8 mouse cellular contexts compared by ENCODE assay signal in the genomic region with DNA sequence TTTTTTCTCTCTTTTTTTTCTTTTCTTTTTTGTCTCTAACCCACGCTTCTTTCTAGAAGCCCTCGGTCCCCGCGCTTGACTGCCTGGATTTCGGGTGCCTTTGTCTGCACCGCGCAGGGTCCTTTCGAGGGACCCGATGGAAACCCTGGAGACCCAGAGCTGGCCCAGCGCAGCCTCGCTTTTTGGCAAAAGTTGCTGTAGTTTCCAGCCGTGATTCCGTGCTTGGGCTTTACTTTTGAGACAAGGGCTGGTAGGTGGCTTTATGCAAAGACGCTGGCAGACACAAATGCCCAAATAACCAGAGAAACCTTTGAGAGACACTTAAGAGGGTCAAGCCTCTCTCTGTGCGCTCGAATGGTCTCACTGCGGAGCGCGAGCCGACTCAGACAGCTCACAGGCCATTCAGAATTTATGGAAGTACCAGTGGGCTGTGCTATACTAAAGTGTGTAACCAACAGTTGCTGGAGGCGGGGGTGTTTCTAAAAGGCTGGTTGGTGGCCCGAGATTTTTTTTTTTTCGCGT. TPM values are rescaled to one million over a fixed set of nuclear protein-coding genes. Genes with fewer than 3 reads are reported as not detected.
DNase-seq lines count a peak whose midpoint lies in the region; ATAC-seq and TF ChIP-seq lines count a peak whose summit lies in the region.

No protein-coding gene starts in this region.

- no peak for ATAC-seq in embryonic facial prominence, embryonic 14.5 days (ENCODE audit: low read depth)
- no peak for ATAC-seq in neural tube, embryonic 15.5 days (ENCODE audit: low FRiP score)

- H3K36me3 ChIP-seq in embryonic facial prominence, embryonic 14.5 days (ENCODE audit: control insufficient read depth, insufficient read depth, low read length): no peaks in the 10 kb centered on the region
- H3K36me3 ChIP-seq in limb, embryonic 10.5 days: no peaks in the 10 kb centered on the region
- H3K36me3 ChIP-seq in neural tube, embryonic 15.5 days: no peaks in the 10 kb centered on the region

- H3K27ac ChIP-seq in embryonic facial prominence, embryonic 14.5 days (replicated peaks; ENCODE audit: low read depth, low read length): no peak overlapping the region
- no peak overlapping the region for H3K27ac ChIP-seq in limb, embryonic 10.5 days
- no peak overlapping the region for H3K27ac ChIP-seq in neural tube, embryonic 15.5 days (replicated peaks)

- DNase-seq in lung, adult 2 months: peak; percentile 11
- no peak for DNase-seq in lung, postnatal 25 days (ENCODE audit: low spot score)
- no peak for DNase-seq in embryonic facial prominence, embryonic 14.5 days (ENCODE audit: low spot score)
- peak; percentile 62 for DNase-seq in limb, embryonic 10.5 days (ENCODE audit: low spot score)
- DNase-seq in urinary bladder, postnatal 14 days (ENCODE audit: low spot score): no peak
- no peak for DNase-seq in urinary bladder, postnatal 10 days (ENCODE audit: low spot score)
- DNase-seq in cerebellum, postnatal 14 days: no peak

- H3K4me2 ChIP-seq in embryonic facial prominence, embryonic 14.5 days (ENCODE audit: low read depth, low read length): peak overlapping the region; percentile 93
- H3K4me2 ChIP-seq in neural tube, embryonic 15.5 days: peak overlapping the region; percentile 96

- H3K4me3 ChIP-seq in lung, adult 2 months (replicated peaks; ENCODE audit: extremely low read depth, low read depth, low read length): no peak overlapping the region
- peak overlapping the region; percentile 41 for H3K4me3 ChIP-seq in embryonic facial prominence, embryonic 14.5 days (ENCODE audit: low read depth, low read length)
- peak overlapping the region; percentile 54 for H3K4me3 ChIP-seq in limb, embryonic 10.5 days
- peak overlapping the region; percentile 51 for H3K4me3 ChIP-seq in neural tube, embryonic 15.5 days (replicated peaks)

- H3K27me3 ChIP-seq in embryonic facial prominence, embryonic 14.5 days (replicated peaks; ENCODE audit: control insufficient read depth, insufficient read depth, low read length): peaks cover 49% of the 10 kb centered on the region
- peaks cover 82% of the 10 kb centered on the region for H3K27me3 ChIP-seq in limb, embryonic 10.5 days (ENCODE audit: low read depth, poor library complexity, severe bottlenecking)
- peaks cover 56% of the 10 kb centered on the region for H3K27me3 ChIP-seq in neural tube, embryonic 15.5 days (replicated peaks)

- no peak for TF ChIP-seq POLR2A in lung, adult 2 months (IDR thresholded peaks at IDR 0.05; ENCODE audit: borderline replicate concordance, extremely low read depth, low read depth, low read length)

- H3K9ac ChIP-seq in embryonic facial prominence, embryonic 14.5 days (ENCODE audit: low read depth, low read length): peak overlapping the region; percentile 55
- H3K9ac ChIP-seq in neural tube, embryonic 15.5 days (replicated peaks): 0 out of 2 replicates have a peak overlapping the region, but pooled peaks have one; percentile 3

- TF ChIP-seq CTCF in lung, adult 2 months (IDR thresholded peaks at IDR 0.05; ENCODE audit: insufficient read depth, low read length): no peak

- peaks cover 20% of the 10 kb centered on the region for H3K4me1 ChIP-seq in lung, adult 2 months (ENCODE audit: control insufficient read depth, insufficient read depth, low read length)
- H3K4me1 ChIP-seq in embryonic facial prominence, embryonic 14.5 days (ENCODE audit: control insufficient read depth, insufficient read depth, low read length): peaks cover 10% of the 10 kb centered on the region; the same call in 1 of the 2 replicates
- H3K4me1 ChIP-seq in limb, embryonic 10.5 days: peaks cover 29% of the 10 kb centered on the region
- peaks cover 21% of the 10 kb centered on the region for H3K4me1 ChIP-seq in neural tube, embryonic 15.5 days

- 10% methylated on average over 24 of the region's 24 CpGs for WGBS in lung, adult 2 months
- 14% methylated on average over 24 of the region's 24 CpGs for WGBS in embryonic facial prominence, embryonic 14.5 days
- WGBS in limb, embryonic 10.5 days: 11% methylated on average over 24 of the region's 24 CpGs
- WGBS in neural tube, embryonic 15.5 days: 6% methylated on average over 24 of the region's 24 CpGs

- no peaks in the 10 kb centered on the region for H3K9me3 ChIP-seq in embryonic facial prominence, embryonic 14.5 days (ENCODE audit: control insufficient read depth, low read length)
- no peaks in the 10 kb centered on the region for H3K9me3 ChIP-seq in limb, embryonic 10.5 days (replicated peaks)
- H3K9me3 ChIP-seq in neural tube, embryonic 15.5 days (replicated peaks): no peaks in the 10 kb centered on the region

RNA-seq across cellular contexts. Expression of a gene that starts 0.4 kb away (rescaled TPM):
- 6.1 and 9.5 TPM in 2 replicates for polyA plus RNA-seq in lung, adult 2 months (2012; rRNA removed)
- polyA plus RNA-seq in embryonic facial prominence, embryonic 14.5 days (2014; fragmentation: Nextera tagmentation; extraction: Ambion mirVana): 0.73 and 2.2 TPM in 2 replicates
- 0.11 and 0.43 TPM in 2 replicates for polyA plus RNA-seq in limb, embryonic 10.5 days (2016; fragmentation: Nextera tagmentation; extraction: Ambion mirVana)
- polyA plus RNA-seq in neural tube, embryonic 15.5 days (2015; fragmentation: Nextera tagmentation; extraction: Ambion mirVana): 1.6 and 3.0 TPM in 2 replicates

Comparison
In these comparisons a context has a peak if more than half of its experiments do, and no peak if none do; other contexts are left out.
1. DNase-seq: peak in lung, adult 2 months (single experiment) and limb, embryonic 10.5 days (single experiment); none in lung, postnatal 25 days (single experiment), embryonic facial prominence, embryonic 14.5 days (single experiment), urinary bladder, postnatal 14 days (single experiment), urinary bladder, postnatal 10 days (single experiment) and cerebellum, postnatal 14 days (0 of 2).